Mouse (Mus musculus) left cerebral cortex, postnatal 25 days (tissue): Measurements from ENCODE around the gene Arid4a. TPM values are rescaled to one million over a fixed set of nuclear protein-coding genes. Genes with fewer than 3 reads are reported as not detected.
"Not testable (repeated sequence)": the region's sequence is repeated elsewhere in the genome, so short reads cannot be mapped to it uniquely, and the experiment has no call there.

Source experiments
- DNase-seq, 2 experiments: peaks; one replicate each; pipeline ENCODE4 v3.0.0; 2022; ENCODE audit warnings: low spot score in 2 of 2, mixed read lengths in 1 of 2
- intact Hi-C: fragments of 180-260 bp; cut with DNase I; formaldehyde crosslinking; loops from one replicate; pipeline ENCODE4 v1.15.1; 2025
- total RNA-seq, 2 experiments: library from RNA; stranded (reverse); gene quantifications; 2 replicates each; pipeline ENCODE4 v1.2.3; 2021

Arid4a gene
- total RNA-seq, 2 experiments from 2014 or later, result 37.0 to 37.1 TPM

GRCm38 (mm10) chr12:71049596-71050265 is 33.9 kb downstream of the Arid4a start:
- peak; percentile 41 to 42 for DNase-seq
- intact Hi-C loops, result no loop called here

- intact Hi-C loops, result no loop called here
- peak in 1 of 2 experiments; percentile 32 for DNase-seq
Measured at GRCm38 (mm10) chr12:71051079-71051478, 35.3 kb downstream of the Arid4a start.

DNA sequence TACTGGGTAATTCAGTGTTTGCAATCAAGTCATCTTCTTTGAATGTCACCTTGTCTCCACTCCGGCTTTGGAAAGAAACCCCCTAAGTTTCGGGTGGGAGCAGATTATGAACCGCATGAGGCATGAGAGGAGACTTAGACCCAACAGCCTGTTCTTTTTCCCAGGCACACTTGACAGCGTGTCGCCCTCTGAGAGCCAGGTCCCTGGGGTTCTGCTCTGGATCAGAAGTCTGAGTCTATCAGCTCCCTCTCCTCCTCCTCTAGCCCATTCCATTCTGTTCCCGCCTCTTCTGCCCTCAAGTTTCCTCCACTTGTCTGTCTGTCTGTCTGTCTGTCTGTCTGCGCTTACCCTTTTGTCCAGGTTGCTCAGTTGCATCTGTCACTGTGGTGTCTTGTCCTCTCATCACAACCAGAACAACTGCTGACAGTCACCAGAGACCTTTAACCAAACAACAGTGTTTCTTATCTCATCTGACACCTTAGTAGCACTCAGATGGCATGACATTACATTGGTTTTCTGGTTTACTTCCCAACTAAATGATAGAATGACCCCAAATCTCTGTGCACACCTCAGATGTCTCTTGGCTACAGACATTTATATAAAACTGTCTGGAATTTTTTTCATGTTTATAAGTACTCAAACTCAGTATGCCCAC is 36.7 kb downstream of the Arid4a start:
- no peak for DNase-seq
- intact Hi-C loops, result no loop called here

DNA sequence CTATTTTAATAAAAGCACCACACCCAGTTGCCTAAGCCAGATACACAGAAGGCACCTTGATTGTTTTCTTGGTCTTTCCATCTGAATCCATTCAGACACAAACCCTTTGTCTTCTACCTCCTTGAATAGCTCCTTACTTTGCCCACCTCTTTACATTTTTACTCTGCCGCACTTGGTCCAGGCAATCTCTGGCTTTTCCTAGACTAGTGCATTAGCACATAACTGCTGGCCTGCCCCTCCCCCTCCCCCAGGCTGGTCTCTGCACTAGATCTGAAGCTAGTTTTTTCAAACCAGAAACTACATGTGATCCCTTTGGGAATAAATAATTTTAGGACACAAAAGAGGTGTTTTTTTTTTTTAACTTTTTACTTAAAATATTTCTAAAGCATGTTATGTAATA is 37.2 kb downstream of the Arid4a start:
- peak; percentile 18 to 20 for DNase-seq
- intact Hi-C loops, result no loop called here

- DNase-seq, result no peak
- intact Hi-C loops, result no loop called here
Measured at GRCm38 (mm10) chr12:71053486-71053885, 37.7 kb downstream of the Arid4a start.

DNA sequence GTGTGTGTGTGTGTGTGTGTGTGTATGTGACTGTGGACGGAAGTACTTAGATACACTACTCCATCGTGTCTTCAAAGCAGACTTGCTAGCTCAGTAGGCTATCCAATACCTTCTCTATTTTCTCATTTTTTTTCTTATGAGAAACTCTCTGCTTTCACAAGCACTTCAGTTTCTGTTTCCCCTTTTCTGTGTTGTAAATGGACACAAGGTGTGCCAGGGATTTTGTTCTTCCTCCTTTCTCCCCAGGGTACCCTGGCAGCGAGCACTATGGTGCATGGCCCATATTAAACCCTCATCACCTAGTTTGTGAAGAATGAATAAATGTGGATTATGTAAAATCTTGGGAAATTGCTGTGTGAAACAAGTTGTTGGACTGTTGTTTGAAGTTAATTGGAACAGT is 39.7 kb downstream of the Arid4a start:
- intact Hi-C loops, result no loop called here

DNA sequence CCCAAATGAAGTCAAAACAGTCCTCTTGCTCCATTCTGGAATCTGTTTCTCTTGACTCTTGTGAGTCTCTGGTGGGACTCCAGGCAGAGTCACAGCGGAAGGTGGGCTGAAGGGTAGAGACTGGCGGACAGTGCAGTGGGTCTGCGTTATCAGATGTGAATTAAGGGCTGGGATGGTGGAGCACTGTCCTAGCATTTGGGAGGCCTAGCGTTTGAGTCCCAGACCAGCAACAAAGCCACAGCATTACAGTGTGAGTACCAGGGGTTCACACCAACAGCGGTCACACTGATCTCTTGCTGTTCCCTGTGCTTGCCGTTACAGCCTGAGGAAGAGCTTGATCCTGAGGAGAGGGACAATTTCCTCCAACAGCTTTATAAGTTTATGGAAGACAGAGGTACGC is 44.0 kb downstream of the Arid4a start:
- intact Hi-C loops, result no loop called here
- no peak for DNase-seq

More for the DNA sequence above, 39.7 kb downstream of the Arid4a start:
- DNase-seq, result no peak

- intact Hi-C loops, result no loop called here
- DNase-seq, result no peak
Measured at GRCm38 (mm10) chr12:71069846-71070245, 54.1 kb downstream of the Arid4a start.

- DNase-seq, result no peak
- intact Hi-C loops, result no loop called here
Measured at GRCm38 (mm10) chr12:71072048-71072447, 56.3 kb downstream of the Arid4a start.

DNA sequence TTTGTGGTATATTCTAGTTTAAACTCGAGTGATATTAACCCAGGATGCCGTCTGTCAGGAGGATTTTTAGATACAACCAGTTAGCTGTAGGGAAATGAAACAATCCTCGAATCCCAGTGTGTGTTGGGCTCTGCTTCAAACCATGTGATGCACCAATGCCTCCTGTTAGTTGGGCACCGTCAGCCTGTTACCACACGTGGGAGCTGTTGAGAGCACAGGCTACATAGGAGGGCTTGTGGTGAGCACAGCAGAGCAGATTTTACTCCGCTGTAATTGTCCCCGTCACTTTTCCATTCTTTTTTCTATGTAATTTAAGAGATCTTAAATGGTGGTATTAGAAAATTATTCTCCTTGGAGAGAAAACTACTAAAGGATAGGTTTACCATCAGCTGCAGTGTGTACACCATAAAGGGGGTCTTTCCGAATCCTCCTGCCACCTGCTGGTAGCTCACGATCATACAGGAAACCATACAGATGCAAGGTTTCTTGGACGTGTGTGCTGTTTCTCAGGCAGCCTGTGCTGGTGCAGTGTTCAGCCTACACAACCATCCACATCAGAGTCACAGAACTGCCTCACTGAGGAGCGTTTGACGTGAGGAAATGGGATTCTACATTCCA is 57.4 kb downstream of the Arid4a start:
- peak; percentile 36 to 57 for DNase-seq
- intact Hi-C loops, result no loop called here

DNA sequence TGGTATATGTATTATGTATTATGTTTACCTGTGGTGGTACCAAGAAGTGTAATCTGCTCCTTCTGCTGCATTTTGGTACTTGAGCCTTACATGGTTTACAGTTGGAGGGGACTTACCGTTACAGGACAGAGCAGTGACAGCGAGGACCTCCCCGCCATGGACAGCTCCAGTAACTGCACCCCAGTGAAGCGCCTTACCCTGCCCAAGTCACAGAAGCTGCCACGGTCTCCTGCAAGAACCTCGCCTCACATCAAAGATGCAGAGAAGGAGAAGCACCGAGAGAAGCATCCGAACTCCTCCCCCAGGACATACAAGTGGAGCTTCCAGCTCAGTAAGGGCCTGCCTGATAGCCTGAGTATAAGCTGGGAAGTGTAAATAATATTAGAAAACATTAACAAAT is 70.5 kb downstream of the Arid4a start:
- DNase-seq, result no peak
- intact Hi-C loops, result no loop called here

DNA sequence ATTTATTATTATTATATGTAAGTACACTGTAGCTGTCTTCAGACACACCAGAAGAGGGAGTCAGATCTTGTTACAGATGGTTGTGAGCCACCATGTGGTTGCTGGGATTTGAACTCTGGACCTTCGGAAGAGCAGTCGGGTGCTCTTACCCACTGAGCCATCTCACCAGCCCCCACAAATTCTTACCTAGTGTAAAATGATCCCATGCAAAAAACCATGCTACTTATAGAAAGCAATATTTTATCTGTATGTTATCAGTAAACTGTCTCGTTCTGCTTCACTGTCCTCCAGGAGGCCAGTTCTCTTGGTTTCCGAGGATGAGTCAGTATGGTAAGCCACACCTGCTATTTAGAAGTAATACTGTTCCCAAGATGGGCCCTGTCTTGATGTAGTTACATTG is 88.5 kb downstream of the Arid4a start:
- intact Hi-C loops, result not testable (repeated sequence)

GRCm38 (mm10) chr12:71107216-71107771 is 91.5 kb downstream of the Arid4a start:
- DNase-seq, result no peak
- intact Hi-C loops, result no loop called here

More for the DNA sequence above, 88.5 kb downstream of the Arid4a start:
- not testable (repeated sequence) for DNase-seq

- no peak for DNase-seq
- intact Hi-C loops, result no loop called here
Measured at GRCm38 (mm10) chr12:71111331-71111730, 95.5 kb downstream of the Arid4a start, which contains the start of gene Tomm20l. Gene Tomm20l (plus strand): TSS chr12:71111428.

DNA sequence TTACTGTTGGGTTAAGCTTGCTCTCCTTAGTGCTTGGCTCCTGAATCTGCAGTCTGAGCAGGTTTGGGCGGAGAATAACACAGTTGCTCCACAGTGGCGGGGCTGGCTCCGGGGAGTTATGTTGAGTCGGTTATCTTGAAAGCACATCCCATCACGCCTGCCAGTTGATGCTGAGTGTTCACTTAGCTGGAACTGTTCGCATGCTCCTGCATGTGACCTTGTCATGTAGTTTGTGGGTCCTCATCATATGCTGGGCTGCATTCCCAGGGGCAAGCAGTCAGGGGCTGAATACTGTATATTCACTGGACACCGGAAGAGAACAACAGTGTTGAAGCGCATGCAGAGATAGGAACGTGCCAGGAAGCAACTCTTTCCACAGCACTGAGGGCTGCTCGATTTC is 97.3 kb downstream of the Arid4a start:
- no peak for DNase-seq
- intact Hi-C loops, result no loop called here

- intact Hi-C loops, result no loop called here
Measured at GRCm38 (mm10) chr12:71113675-71114288, 98.0 kb downstream of the Arid4a start.

DNA sequence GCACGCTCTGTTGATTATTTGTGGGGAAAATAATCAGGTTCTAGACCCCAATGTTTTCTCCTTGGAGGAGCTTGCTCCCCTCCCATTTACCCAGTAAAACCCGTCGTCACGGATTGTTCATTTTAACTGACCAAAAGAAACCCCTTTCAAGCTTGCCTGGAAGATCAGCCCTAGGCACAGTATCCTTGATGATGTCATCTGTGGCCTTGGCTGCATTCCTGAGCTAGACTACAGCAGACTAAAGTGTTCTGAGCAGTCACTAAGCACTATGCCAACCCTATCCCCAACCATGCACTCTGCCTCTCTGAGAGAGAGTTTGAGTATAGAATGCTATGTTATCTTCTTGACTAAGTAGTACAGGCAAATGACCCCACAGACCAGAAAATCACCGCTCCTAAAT is 100.6 kb downstream of the Arid4a start:
- intact Hi-C loops, result no loop called here
- no peak for DNase-seq

More at GRCm38 (mm10) chr12:71113675-71114288, 98.0 kb downstream of the Arid4a start:
- DNase-seq, result peak; percentile 72 to 82

GRCm38 (mm10) chr12:71122731-71123130 is 106.9 kb downstream of the Arid4a start:
- no peak for DNase-seq
- intact Hi-C loops, result no loop called here

DNA sequence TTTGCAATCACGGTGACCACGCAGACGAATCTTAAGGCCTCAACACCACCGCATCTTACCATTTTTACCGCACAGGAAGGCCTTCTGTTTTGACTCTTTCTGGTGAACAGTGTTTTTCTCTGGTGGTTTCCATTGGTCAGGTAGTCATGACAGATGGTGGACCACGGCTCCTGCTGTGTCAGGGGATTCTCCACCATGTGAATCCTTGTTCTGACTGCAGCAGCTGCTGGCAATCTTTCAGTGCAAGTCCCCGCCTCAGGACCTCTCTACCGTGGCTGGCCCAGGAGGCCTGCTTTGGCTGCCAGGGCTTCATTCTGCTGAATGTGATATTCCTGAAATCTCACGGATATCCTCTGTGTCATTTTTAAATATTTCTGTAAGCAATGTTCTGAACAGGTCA is 107.5 kb downstream of the Arid4a start:
- intact Hi-C loops, result no loop called here
- no peak for DNase-seq

DNA sequence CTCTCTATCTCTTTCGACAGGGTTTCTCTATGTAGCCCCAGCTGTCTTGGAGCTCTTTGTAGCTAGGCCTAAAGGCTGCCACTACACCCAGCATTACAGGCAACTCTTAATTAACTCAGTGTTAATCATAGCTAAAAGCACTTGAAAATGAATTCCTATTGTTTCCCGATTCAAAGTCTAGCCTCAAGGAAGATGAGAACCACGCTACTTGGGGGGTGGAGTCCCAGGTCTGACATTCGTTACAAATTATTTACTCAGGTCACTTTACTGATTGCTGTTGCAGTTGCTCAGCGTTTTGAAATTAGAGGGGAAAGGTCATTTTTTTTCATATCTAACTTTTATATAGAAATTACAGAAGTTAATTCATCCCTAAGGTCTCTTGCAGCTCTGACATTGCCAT is 119.8 kb downstream of the Arid4a start:
- intact Hi-C loops, result no loop called here
- no peak for DNase-seq
